Mouse (Mus musculus) heart, embryonic 10.5 days (tissue): Measurements from ENCODE around the gene Setd1b. TPM values are rescaled to one million over a fixed set of nuclear protein-coding genes. Genes with fewer than 3 reads are reported as not detected.

Experiments
- DNase-seq: peaks from one replicate; pipeline ENCODE4 v3.0.0-alpha.2; 2017; ENCODE audit warnings: low spot score
- H3K27ac ChIP-seq: fragments of 300-500 bp; sonication (generic); 2 replicates; pipeline ENCODE4 v1.5.1; 2016; ENCODE audit warnings: mild to moderate bottlenecking
- H3K27me3 ChIP-seq: fragments of 300-500 bp; sonication (generic); 2 replicates; pipeline ENCODE4 v1.6.1; 2016; ENCODE audit warnings: mild to moderate bottlenecking; ENCODE audit not compliant: poor library complexity, insufficient read depth, severe bottlenecking
- H3K36me3 ChIP-seq: fragments of 300-500 bp; sonication (generic); 2 replicates; pipeline ENCODE4 v1.6.1; 2016; ENCODE audit warnings: mild to moderate bottlenecking, moderate library complexity
- H3K4me1 ChIP-seq: fragments of 300-500 bp; sonication (generic); 2 replicates; pipeline ENCODE4 v1.6.1; 2016; ENCODE audit warnings: mild to moderate bottlenecking
- H3K4me3 ChIP-seq: fragments of 300-500 bp; sonication (generic); 2 replicates; pipeline ENCODE4 v1.5.1; 2016; ENCODE audit warnings: mild to moderate bottlenecking, moderate library complexity
- H3K9me3 ChIP-seq: fragments of 300-500 bp; sonication (generic); 2 replicates; pipeline ENCODE4 v1.6.1; 2016; ENCODE audit warnings: mild to moderate bottlenecking, moderate library complexity
- WGBS: fragments of 180-500 bp; shearing (Covaris S2); methylation state at CpG from one replicate; pipeline ENCODE4 v1.1.7; 2016; 5-methylcytosine and 5-hydroxymethylcytosine counted together
- polyA plus RNA-seq: library from polyadenylated mRNA; unstranded; fragments of >200 nt; fragmentation: Nextera tagmentation; extraction: Ambion mirVana; gene quantifications from 2 replicates; pipeline ENCODE4 v1.2.1, GENCODE M21; 2016

Setd1b gene
- 5.4 and 9.8 TPM in 2 replicates for polyA plus RNA-seq

GRCm38 (mm10) chr5:123142161-123143157 is at the start of gene Setd1b:
Setd1b (plus strand) TSS chr5:123142193.
- Histone ChIP-seq H3K36me3 (peaks cover 22% of the 10 kb centered on the region), H3K9me3 (no peaks in the 10 kb centered on the region), H3K27ac (peak within 1 kb of the TSS; percentile 100), H3K4me1 (peaks cover 56% of the 10 kb centered on the region), H3K4me3 (peak within 1 kb of the TSS; percentile 92), H3K27me3 (no peaks in the 10 kb centered on the region)
- WGBS = under 1% methylated on average over 92 of the region's 103 CpGs
- no peak for DNase-seq

GRCm38 (mm10) chr5:123093077-123093633 is 48.8 kb upstream of the Setd1b start:
- H3K4me1 ChIP-seq = peaks cover 14% of the 10 kb centered on the region
- WGBS = 66% methylated on average over 14 of the region's 14 CpGs
- no peaks in the 10 kb centered on the region for H3K9me3 ChIP-seq
- peaks cover 18% of the 10 kb centered on the region; the same call in 1 of the 2 replicates for H3K36me3 ChIP-seq
- peak; percentile 88 for DNase-seq
- no peaks in the 10 kb centered on the region for H3K27me3 ChIP-seq
- no peak overlapping the region for H3K4me3 ChIP-seq
- H3K27ac ChIP-seq = 0 out of 2 replicates have a peak overlapping the region, but pooled peaks have one; percentile 59

- peaks cover 19% of the 10 kb centered on the region; the same call in 1 of the 2 replicates for H3K36me3 ChIP-seq
- 80% methylated on average over 25 of the region's 25 CpGs for WGBS
- no peak for DNase-seq
- no peaks in the 10 kb centered on the region for H3K9me3 ChIP-seq
- no peak overlapping the region for H3K4me3 ChIP-seq
- peak overlapping the region; percentile 59; the same call in 1 of the 2 replicates for H3K27ac ChIP-seq
- H3K27me3 ChIP-seq = no peaks in the 10 kb centered on the region
- H3K4me1 ChIP-seq = peaks cover 14% of the 10 kb centered on the region
Measured at GRCm38 (mm10) chr5:123094238-123094991, 47.6 kb upstream of the Setd1b start.

GRCm38 (mm10) chr5:123096299-123096698 is 45.7 kb upstream of the Setd1b start:
- DNase-seq = no peak
- Histone ChIP-seq H3K9me3 (no peaks in the 10 kb centered on the region), H3K4me1 (peaks cover 14% of the 10 kb centered on the region), H3K36me3 (peaks cover 26% of the 10 kb centered on the region; the same call in 1 of the 2 replicates), H3K4me3 (no peak overlapping the region), H3K27me3 (no peaks in the 10 kb centered on the region), H3K27ac (no peak overlapping the region)
- whole genome bisulfite sequencing = 87% methylated on average over 8 of the region's 8 CpGs

GRCm38 (mm10) chr5:123098487-123098886 is 43.5 kb upstream of the Setd1b start:
- 82% methylated on average over 2 of the region's 2 CpGs for WGBS
- H3K27ac ChIP-seq = no peak overlapping the region
- peaks cover 21% of the 10 kb centered on the region for H3K4me1 ChIP-seq
- no peak for DNase-seq
- no peaks in the 10 kb centered on the region for H3K27me3 ChIP-seq
- peaks cover 28% of the 10 kb centered on the region; the same call in 1 of the 2 replicates for H3K36me3 ChIP-seq
- H3K4me3 ChIP-seq = no peak overlapping the region
- no peaks in the 10 kb centered on the region for H3K9me3 ChIP-seq

- Histone ChIP-seq H3K4me3 (no peak overlapping the region), H3K27ac (no peak overlapping the region), H3K9me3 (no peaks in the 10 kb centered on the region), H3K36me3 (peaks cover 32% of the 10 kb centered on the region; the same call in 1 of the 2 replicates), H3K27me3 (no peaks in the 10 kb centered on the region), H3K4me1 (peaks cover 28% of the 10 kb centered on the region)
- WGBS = 63% methylated on average over 7 of the region's 7 CpGs
- DNase-seq = no peak
Measured at GRCm38 (mm10) chr5:123102376-123102775, 39.6 kb upstream of the Setd1b start.

GRCm38 (mm10) chr5:123103556-123103955 is 38.4 kb upstream of the Setd1b start:
- Histone ChIP-seq H3K4me1 (peaks cover 28% of the 10 kb centered on the region), H3K36me3 (peaks cover 26% of the 10 kb centered on the region; the same call in 1 of the 2 replicates), H3K4me3 (no peak overlapping the region), H3K27ac (peak overlapping the region; percentile 45; the same call in 1 of the 2 replicates), H3K27me3 (no peaks in the 10 kb centered on the region), H3K9me3 (no peaks in the 10 kb centered on the region)
- WGBS = 67% methylated on average over 8 of the region's 8 CpGs
- DNase-seq = no peak

- DNase-seq = no peak
- Histone ChIP-seq H3K9me3 (no peaks in the 10 kb centered on the region), H3K4me3 (no peak overlapping the region), H3K27ac (no peak overlapping the region), H3K36me3 (peaks cover 16% of the 10 kb centered on the region; the same call in 1 of the 2 replicates), H3K4me1 (peaks cover 39% of the 10 kb centered on the region), H3K27me3 (no peaks in the 10 kb centered on the region)
- WGBS = 62% methylated on average over 6 of the region's 6 CpGs
Measured at GRCm38 (mm10) chr5:123104769-123105168, 37.2 kb upstream of the Setd1b start.

- Histone ChIP-seq H3K27ac (no peak overlapping the region; the same call in 1 of the 2 replicates), H3K4me3 (0 out of 2 replicates have a peak overlapping the region, but pooled peaks have one; percentile 5), H3K36me3 (0 out of 2 replicates have a peak, but pooled peaks cover 4% of the 10 kb centered on the region), H3K27me3 (no peaks in the 10 kb centered on the region), H3K4me1 (peaks cover 18% of the 10 kb centered on the region), H3K9me3 (no peaks in the 10 kb centered on the region)
- 39% methylated on average over 13 of the region's 13 CpGs for WGBS
- DNase-seq = no peak
Measured at GRCm38 (mm10) chr5:123109452-123110203, 32.4 kb upstream of the Setd1b start.

GRCm38 (mm10) chr5:123110296-123110721 is 31.7 kb upstream of the Setd1b start:
- H3K4me1 ChIP-seq = peaks cover 13% of the 10 kb centered on the region
- H3K4me3 ChIP-seq = no peak overlapping the region
- H3K9me3 ChIP-seq = no peaks in the 10 kb centered on the region
- 0 out of 2 replicates have a peak, but pooled peaks cover 4% of the 10 kb centered on the region for H3K36me3 ChIP-seq
- no peak overlapping the region for H3K27ac ChIP-seq
- no peak for DNase-seq
- H3K27me3 ChIP-seq = no peaks in the 10 kb centered on the region
- WGBS = 85% methylated on average over 13 of the region's 13 CpGs

- H3K4me1 ChIP-seq = peaks cover 23% of the 10 kb centered on the region
- no peak for DNase-seq
- H3K4me3 ChIP-seq = no peak overlapping the region
- WGBS = 61% methylated on average over 11 of the region's 11 CpGs
- no peaks in the 10 kb centered on the region for H3K36me3 ChIP-seq
- no peak overlapping the region for H3K27ac ChIP-seq
- H3K27me3 ChIP-seq = no peaks in the 10 kb centered on the region
- H3K9me3 ChIP-seq = no peaks in the 10 kb centered on the region
Measured at GRCm38 (mm10) chr5:123114109-123114508, 27.9 kb upstream of the Setd1b start.

GRCm38 (mm10) chr5:123114924-123115323 is 27.1 kb upstream of the Setd1b start:
- 49% methylated on average over 7 of the region's 7 CpGs for WGBS
- no peaks in the 10 kb centered on the region for H3K27me3 ChIP-seq
- no peak for DNase-seq
- no peaks in the 10 kb centered on the region for H3K36me3 ChIP-seq
- no peak overlapping the region for H3K4me3 ChIP-seq
- H3K9me3 ChIP-seq = no peaks in the 10 kb centered on the region
- H3K4me1 ChIP-seq = peaks cover 15% of the 10 kb centered on the region
- no peak overlapping the region for H3K27ac ChIP-seq
